Mouse (Mus musculus): ENCODE measurements around the gene B130006D01Rik. TPM values are rescaled to one million over a fixed set of nuclear protein-coding genes. Genes with fewer than 3 reads are reported as not detected.
A peak's percentile ranks its signal among the peaks of the same experiment; 100 is the strongest.

Gene B130006D01Rik
- total and polyA plus RNA-seq, 3 experiments, result 0.06 to 0.30 (median 0.26) TPM

DNA sequence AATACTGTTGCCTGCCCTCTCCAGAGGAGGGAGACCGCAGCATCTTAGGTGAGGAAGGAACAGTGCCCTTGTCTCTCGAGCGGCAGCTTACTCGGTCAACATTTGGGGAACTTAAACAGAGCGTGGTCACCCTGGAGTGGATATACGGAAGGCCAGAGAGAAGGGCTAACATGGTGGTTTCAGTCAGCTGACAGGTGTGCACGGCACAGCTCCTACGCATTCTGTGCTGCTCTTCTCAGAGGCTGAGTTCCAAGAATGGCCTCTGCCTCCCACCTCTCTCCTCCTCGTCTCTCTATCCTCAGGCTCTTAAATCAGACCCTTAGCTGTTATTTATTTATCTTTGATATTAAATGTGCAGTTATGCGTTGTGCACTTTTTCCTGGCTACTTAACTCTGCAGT lies 41.9 kb downstream of the B130006D01Rik start:
- no peaks in the 10 kb centered on the region for H3K36me3 ChIP-seq (ENCODE audit: control insufficient read depth, insufficient read depth, low read length)
- H3K9ac ChIP-seq (ENCODE audit: low read depth, low read length), result no peak overlapping the region
- TF ChIP-seq POLR2A (IDR thresholded peaks at IDR 0.05; ENCODE audit: insufficient read depth, low read depth, low read length) (no peak), EP300 (IDR thresholded peaks at IDR 0.05; ENCODE audit: insufficient read depth, low read depth, low read length) (no peak), CTCF (IDR thresholded peaks at IDR 0.05) (no peak)
- no peak for DNase-seq
- H3K27ac ChIP-seq, result no peak overlapping the region
- intact Hi-C loops (cut with DNase I), result no loop called here
- no peaks in the 10 kb centered on the region for H3K27me3 ChIP-seq (ENCODE audit: control insufficient read depth, insufficient read depth, low read length)
- 87% methylated on average over 10 of the region's 10 CpGs for WGBS
- no peak overlapping the region for H3K4me3 ChIP-seq
- no peaks in the 10 kb centered on the region for H3K4me1 ChIP-seq (ENCODE audit: control insufficient read depth, insufficient read depth, low read length)
- no peaks in the 10 kb centered on the region for H3K79me2 ChIP-seq (replicated peaks; ENCODE audit: control insufficient read depth, insufficient read depth, low read length)

DNA sequence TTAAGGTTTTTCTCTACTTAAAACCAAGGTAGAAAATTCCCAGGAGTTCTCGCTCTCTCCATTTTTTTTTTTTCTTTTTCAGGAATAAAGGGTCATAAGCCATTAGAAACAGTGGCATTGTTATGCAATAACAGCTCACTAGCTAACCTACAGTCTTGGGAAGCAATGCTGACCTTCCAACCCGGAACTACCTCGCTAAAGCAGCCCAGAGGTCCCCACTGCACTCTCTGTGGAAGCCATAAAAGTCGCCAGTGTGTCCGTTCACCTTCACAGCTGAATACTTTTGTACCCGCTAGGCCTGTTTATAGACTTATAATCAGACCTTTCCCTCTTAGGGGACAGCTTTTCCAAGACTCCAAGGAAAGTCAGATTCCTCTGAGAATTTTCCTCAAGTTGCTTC lies 44.9 kb downstream of the B130006D01Rik start:
- H3K36me3 ChIP-seq (ENCODE audit: control insufficient read depth, insufficient read depth, low read length), result peaks cover 4% of the 10 kb centered on the region
- intact Hi-C loops (cut with DNase I), result no loop called here
- H3K4me1 ChIP-seq (ENCODE audit: control insufficient read depth, insufficient read depth, low read length), result peaks cover 16% of the 10 kb centered on the region
- H3K4me3 ChIP-seq, result no peak overlapping the region
- no peak overlapping the region for H3K27ac ChIP-seq
- no peaks in the 10 kb centered on the region for H3K79me2 ChIP-seq (replicated peaks; ENCODE audit: control insufficient read depth, insufficient read depth, low read length)
- TF ChIP-seq POLR2A (IDR thresholded peaks at IDR 0.05; ENCODE audit: insufficient read depth, low read depth, low read length), result no peak
- TF ChIP-seq CTCF (IDR thresholded peaks at IDR 0.05), result no peak
- no peaks in the 10 kb centered on the region for H3K27me3 ChIP-seq (ENCODE audit: control insufficient read depth, insufficient read depth, low read length)
- WGBS, result 82% methylated on average over 6 of the region's 6 CpGs
- no peak overlapping the region for H3K9ac ChIP-seq (ENCODE audit: low read depth, low read length)
- DNase-seq, result no peak

DNA sequence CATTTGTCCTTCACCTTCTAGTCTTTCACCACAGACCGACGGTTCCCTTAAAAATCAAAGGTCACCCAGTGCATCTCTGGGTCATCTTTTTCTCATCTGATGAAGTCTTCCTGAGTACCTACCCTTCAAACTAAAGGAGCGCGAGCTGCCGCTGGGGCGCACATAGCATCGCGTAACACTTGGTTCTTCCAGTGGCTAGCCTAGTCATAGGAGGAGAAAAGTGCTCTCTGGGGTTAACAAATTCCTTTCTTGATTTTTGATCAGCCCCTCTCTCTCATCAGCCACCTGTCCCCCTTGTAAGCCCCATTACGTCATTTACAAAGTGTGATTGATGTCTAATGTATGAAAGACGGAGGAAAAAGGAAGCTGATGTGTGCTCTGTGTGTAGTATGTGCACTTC lies 45.8 kb downstream of the B130006D01Rik start:
- Histone ChIP-seq H3K27me3 (ENCODE audit: control insufficient read depth, insufficient read depth, low read length) (no peaks in the 10 kb centered on the region), H3K4me3 (no peak overlapping the region), H3K36me3 (ENCODE audit: control insufficient read depth, insufficient read depth, low read length) (peaks cover 4% of the 10 kb centered on the region), H3K9ac (ENCODE audit: low read depth, low read length) (no peak overlapping the region), H3K79me2 (replicated peaks; ENCODE audit: control insufficient read depth, insufficient read depth, low read length) (no peaks in the 10 kb centered on the region), H3K27ac (no peak overlapping the region), H3K4me1 (ENCODE audit: control insufficient read depth, insufficient read depth, low read length) (peaks cover 22% of the 10 kb centered on the region)
- DNase-seq, result no peak
- 93% methylated on average over 10 of the region's 10 CpGs for WGBS
- intact Hi-C loops (cut with DNase I), result no loop called here
- TF ChIP-seq EP300 (IDR thresholded peaks at IDR 0.05; ENCODE audit: insufficient read depth, low read depth, low read length), result no peak
- TF ChIP-seq POLR2A (IDR thresholded peaks at IDR 0.05; ENCODE audit: insufficient read depth, low read depth, low read length), result no peak
- TF ChIP-seq CTCF (IDR thresholded peaks at IDR 0.05), result no peak

DNA sequence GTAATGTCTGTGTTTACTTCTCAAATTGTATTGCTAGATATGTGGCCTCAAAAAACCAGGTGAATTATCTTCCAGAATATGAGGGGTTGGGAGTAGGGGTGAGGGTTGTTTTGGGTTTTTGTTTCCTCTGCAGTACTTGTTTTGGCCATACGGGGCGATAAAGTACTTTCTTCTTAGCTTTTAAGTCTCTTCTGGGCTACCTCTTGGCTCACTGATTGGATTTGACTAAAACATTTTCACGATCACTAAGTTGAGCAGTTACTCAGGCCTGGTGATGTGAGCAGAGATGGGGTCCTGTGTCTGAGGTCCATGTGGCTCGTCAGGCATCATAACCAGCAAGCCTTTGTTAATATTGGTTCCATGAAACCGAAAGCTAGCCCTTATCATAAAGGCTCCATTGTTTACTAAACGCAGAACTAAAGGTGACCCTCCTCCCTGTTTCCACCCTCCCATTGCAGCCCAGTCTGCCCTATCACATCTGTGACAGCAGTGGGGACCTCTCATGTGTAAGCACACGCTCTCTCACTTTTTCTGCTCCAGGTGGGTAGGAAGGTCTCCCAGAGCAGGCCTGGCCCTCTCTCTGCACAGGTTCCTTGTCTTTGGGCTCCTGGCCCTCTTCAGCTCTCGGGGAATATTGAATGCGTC lies 47.5 kb downstream of the B130006D01Rik start:
- no peak for DNase-seq
- Histone ChIP-seq H3K9ac (ENCODE audit: low read depth, low read length) (no peak overlapping the region), H3K4me1 (ENCODE audit: control insufficient read depth, insufficient read depth, low read length) (peaks cover 22% of the 10 kb centered on the region), H3K79me2 (replicated peaks; ENCODE audit: control insufficient read depth, insufficient read depth, low read length) (no peaks in the 10 kb centered on the region), H3K27me3 (ENCODE audit: control insufficient read depth, insufficient read depth, low read length) (no peaks in the 10 kb centered on the region), H3K27ac (peak overlapping the region; percentile 74), H3K36me3 (ENCODE audit: control insufficient read depth, insufficient read depth, low read length) (peaks cover 4% of the 10 kb centered on the region), H3K4me3 (no peak overlapping the region)
- 43% methylated on average over 9 of the region's 9 CpGs for WGBS
- peak; percentile 76 for TF ChIP-seq CTCF (IDR thresholded peaks at IDR 0.05)
- TF ChIP-seq EP300 (IDR thresholded peaks at IDR 0.05; ENCODE audit: insufficient read depth, low read depth, low read length), result no peak
- intact Hi-C loops (cut with DNase I), result loop anchor here (2.0 kb wide), 2 partner anchors 58 to 82 kb away; no protein-coding TSS in a partner anchor

DNA sequence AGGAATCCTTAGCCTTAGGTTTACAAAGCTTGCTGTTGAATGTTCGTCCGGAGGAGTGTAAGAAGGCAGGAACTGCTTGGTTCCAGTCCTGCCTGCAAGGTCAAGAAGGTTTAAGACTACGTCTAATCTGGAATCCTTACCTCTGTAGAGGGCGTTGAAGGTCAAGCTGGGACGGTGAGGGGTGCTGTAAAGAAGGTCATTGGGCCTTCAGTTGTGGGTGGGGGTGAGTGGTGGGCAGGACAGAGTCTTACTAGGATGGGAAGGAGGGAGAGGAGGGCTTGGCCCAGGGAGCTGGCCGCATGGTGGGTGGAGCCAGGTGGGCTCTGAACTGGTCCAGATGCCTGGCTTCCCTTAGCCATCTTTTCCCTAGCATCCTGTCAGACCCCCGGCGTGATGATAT lies 48.3 kb downstream of the B130006D01Rik start:
- intact Hi-C loops (cut with DNase I), result loop anchor here (2.0 kb wide), 3 partner anchors 17 to 81 kb away; no protein-coding TSS in a partner anchor
- TF ChIP-seq POLR2A (IDR thresholded peaks at IDR 0.05; ENCODE audit: insufficient read depth, low read depth, low read length), result no peak
- TF ChIP-seq CTCF (IDR thresholded peaks at IDR 0.05), result no peak
- TF ChIP-seq EP300 (IDR thresholded peaks at IDR 0.05; ENCODE audit: insufficient read depth, low read depth, low read length), result no peak
- peaks cover 22% of the 10 kb centered on the region for H3K4me1 ChIP-seq (ENCODE audit: control insufficient read depth, insufficient read depth, low read length)
- H3K27me3 ChIP-seq (ENCODE audit: control insufficient read depth, insufficient read depth, low read length), result no peaks in the 10 kb centered on the region
- no peak overlapping the region for H3K9ac ChIP-seq (ENCODE audit: low read depth, low read length)
- no peak for DNase-seq
- WGBS, result 65% methylated on average over 8 of the region's 8 CpGs
- peaks cover 4% of the 10 kb centered on the region for H3K36me3 ChIP-seq (ENCODE audit: control insufficient read depth, insufficient read depth, low read length)
- peak overlapping the region; percentile 74 for H3K27ac ChIP-seq
- no peak overlapping the region for H3K4me3 ChIP-seq
- H3K79me2 ChIP-seq (replicated peaks; ENCODE audit: control insufficient read depth, insufficient read depth, low read length), result no peaks in the 10 kb centered on the region

DNA sequence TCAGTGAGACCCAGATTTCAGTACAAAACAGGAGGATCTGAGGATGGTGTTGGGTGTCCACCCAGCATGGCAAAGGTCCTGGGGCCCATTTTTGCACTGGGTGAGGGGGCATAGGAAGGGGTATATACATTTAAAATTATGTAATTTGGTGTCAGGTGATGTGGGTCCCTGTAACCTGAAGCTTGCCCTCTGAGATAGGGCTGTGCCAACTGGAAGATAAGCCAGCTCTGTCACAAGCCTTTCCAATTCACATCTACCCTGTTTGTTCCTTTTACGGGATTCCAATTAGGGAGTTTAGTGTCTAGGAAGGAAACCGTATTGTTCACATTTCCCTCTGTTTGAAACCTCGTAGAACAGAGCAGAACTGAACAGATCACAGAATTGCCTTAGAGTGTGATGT lies 49.9 kb downstream of the B130006D01Rik start:
- H3K27me3 ChIP-seq (ENCODE audit: control insufficient read depth, insufficient read depth, low read length), result no peaks in the 10 kb centered on the region
- intact Hi-C loops (cut with DNase I), result loop anchor here (2.0 kb wide), 1 partner anchor 16 kb away; no protein-coding TSS in a partner anchor
- no peaks in the 10 kb centered on the region for H3K79me2 ChIP-seq (replicated peaks; ENCODE audit: control insufficient read depth, insufficient read depth, low read length)
- H3K27ac ChIP-seq, result peak overlapping the region; percentile 77
- peak overlapping the region; percentile 2; the same call in 1 of the 2 replicates for H3K9ac ChIP-seq (ENCODE audit: low read depth, low read length)
- H3K4me1 ChIP-seq (ENCODE audit: control insufficient read depth, insufficient read depth, low read length), result peaks cover 30% of the 10 kb centered on the region
- DNase-seq, result peak in 1 of 2 experiments; percentile 32
- no peak overlapping the region for H3K4me3 ChIP-seq
- H3K36me3 ChIP-seq (ENCODE audit: control insufficient read depth, insufficient read depth, low read length), result peaks cover 4% of the 10 kb centered on the region
- WGBS, result 39% methylated on average over 3 of the region's 3 CpGs
- TF ChIP-seq CTCF (IDR thresholded peaks at IDR 0.05) (no peak), EP300 (IDR thresholded peaks at IDR 0.05; ENCODE audit: insufficient read depth, low read depth, low read length) (0 out of 2 replicates have a peak, but pooled peaks have one; percentile 14), POLR2A (IDR thresholded peaks at IDR 0.05; ENCODE audit: insufficient read depth, low read depth, low read length) (0 out of 2 replicates have a peak, but pooled peaks have one; percentile 20)

Other genes with a start within 250 kb of the B130006D01Rik start
- under 1 TPM; 0.55 to 0.73 TPM for gene Nxph3, start 209.0 kb upstream of the B130006D01Rik start, total RNA-seq (2021)
- gene Nxph3, start 209.0 kb upstream of the B130006D01Rik start, polyA plus RNA-seq (2012; rRNA removed), result 0.57 and 0.76 TPM in 2 replicates
- gene Ngfr, start 135.9 kb upstream of the B130006D01Rik start, total RNA-seq (2021), result 1 to 10 TPM in 1 of 2 experiments, under 1 TPM in 1; 0.26 to 1.0 TPM
- gene Ngfr, start 135.9 kb upstream of the B130006D01Rik start, polyA plus RNA-seq (2012; rRNA removed), result 2.2 and 2.7 TPM in 2 replicates
- gene Phb, start 56.6 kb upstream of the B130006D01Rik start, total RNA-seq (2021), result 100 to 1,000 TPM; 358 to 383 TPM
- gene Phb, start 56.6 kb upstream of the B130006D01Rik start, polyA plus RNA-seq (2012; rRNA removed), result 281 and 456 TPM in 2 replicates
- 10 to 100 TPM; 47.6 to 54.4 TPM for gene Zfp652, start 10.9 kb upstream of the B130006D01Rik start, total RNA-seq (2021)
- 16.1 and 22.3 TPM in 2 replicates for gene Zfp652, start 10.9 kb upstream of the B130006D01Rik start, polyA plus RNA-seq (2012; rRNA removed)
- gene Phospho1, start 100.9 kb downstream of the B130006D01Rik start, total RNA-seq (2021), result 100 to 1,000 TPM; 181 to 206 TPM
- 193 and 244 TPM in 2 replicates for gene Phospho1, start 100.9 kb downstream of the B130006D01Rik start, polyA plus RNA-seq (2012; rRNA removed)
- 10 to 100 TPM; 19.0 to 24.4 TPM for gene Gngt2, start 113.6 kb downstream of the B130006D01Rik start, total RNA-seq (2021)
- 10.2 and 12.4 TPM in 2 replicates for gene Gngt2, start 113.6 kb downstream of the B130006D01Rik start, polyA plus RNA-seq (2012; rRNA removed)
- gene Abi3, start 118.9 kb downstream of the B130006D01Rik start, total RNA-seq (2021), result 10 to 100 TPM in 1 of 2 experiments, 1 to 10 TPM in 1; 7.9 to 11.4 TPM
- gene Abi3, start 118.9 kb downstream of the B130006D01Rik start, polyA plus RNA-seq (2012; rRNA removed), result 16.3 and 23.2 TPM in 2 replicates
- not detected for gene B4galnt2, start 191.3 kb downstream of the B130006D01Rik start, total RNA-seq (2021)
- gene B4galnt2, start 191.3 kb downstream of the B130006D01Rik start, polyA plus RNA-seq (2012; rRNA removed), result 0.06 TPM in 1 of 2 replicates, not detected in the other